Mouse (Mus musculus) heart, embryonic 15.5 days (tissue): ENCODE results near the gene Lpar5. TPM values are rescaled to one million over a fixed set of nuclear protein-coding genes. Genes with fewer than 3 reads are reported as not detected.
A peak's percentile ranks its signal among the peaks of the same experiment; 100 is the strongest.

Experiments
- ATAC-seq: fragments of 200-750 bp; cut with Nextera tagmentation; replicated peaks from 2 replicates; pipeline ENCODE4 v1.8.0; 2017; ENCODE audit warnings: low read depth, moderate TSS enrichment; ENCODE audit not compliant: insufficient number of reproducible peaks, insufficient read depth, low FRiP score
- H3K27ac ChIP-seq: fragments of 300-500 bp; sonication (generic); 2 replicates; pipeline ENCODE4 v1.5.1; 2015; ENCODE audit warnings: mild to moderate bottlenecking, inconsistent platforms
- H3K27me3 ChIP-seq: fragments of 300-500 bp; sonication (generic); 2 replicates; pipeline ENCODE4 v1.6.1; 2015; ENCODE audit warnings: inconsistent platforms
- H3K36me3 ChIP-seq: fragments of 300-500 bp; sonication (generic); 2 replicates; pipeline ENCODE4 v1.6.1; 2015; ENCODE audit warnings: mild to moderate bottlenecking, inconsistent platforms
- H3K4me1 ChIP-seq: fragments of 300-500 bp; sonication (generic); replicated peaks from 2 replicates; pipeline ENCODE4 v1.6.1; 2015; ENCODE audit warnings: inconsistent platforms
- H3K4me2 ChIP-seq: fragments of 300-500 bp; sonication (generic); 2 replicates; pipeline ENCODE4 v1.6.1; 2015; ENCODE audit warnings: inconsistent platforms, mild to moderate bottlenecking, moderate library complexity
- H3K4me3 ChIP-seq: fragments of 300-500 bp; sonication (generic); 2 replicates; pipeline ENCODE4 v1.5.1; 2015; ENCODE audit warnings: mild to moderate bottlenecking, inconsistent platforms
- H3K9ac ChIP-seq: fragments of 300-500 bp; sonication (generic); 2 replicates; pipeline ENCODE4 v1.6.1; 2015; ENCODE audit warnings: mild to moderate bottlenecking, inconsistent platforms
- H3K9me3 ChIP-seq: fragments of 300-500 bp; sonication (generic); replicated peaks from 2 replicates; pipeline ENCODE4 v1.6.1; 2016; ENCODE audit warnings: inconsistent platforms
- WGBS: fragments of 180-500 bp; shearing (Covaris S2); methylation state at CpG from one replicate; pipeline ENCODE4 v1.1.7; 2015; ENCODE audit warnings: mixed read lengths; 5-methylcytosine and 5-hydroxymethylcytosine counted together
- polyA plus RNA-seq: library from polyadenylated mRNA; unstranded; fragments of >200 nt; fragmentation: Nextera tagmentation; extraction: Ambion mirVana; gene quantifications from 2 replicates; pipeline ENCODE4 v1.2.1, GENCODE M21; 2015

Gene Lpar5
- polyA plus RNA-seq, 1 experiment from 2014 or later = 0.35 TPM

- H3K9me3 ChIP-seq = no peaks in the 10 kb centered on the region
- H3K4me3 ChIP-seq = no peak overlapping the region
- H3K27ac ChIP-seq = no peak overlapping the region
- peaks cover 14% of the 10 kb centered on the region; the same call in 1 of the 2 replicates for H3K27me3 ChIP-seq
- no peak overlapping the region for H3K4me2 ChIP-seq
- no peak overlapping the region for H3K9ac ChIP-seq
- H3K4me1 ChIP-seq = peaks cover 25% of the 10 kb centered on the region
- no peak for ATAC-seq
- 6% methylated on average over 4 of the region's 4 CpGs for WGBS
- H3K36me3 ChIP-seq = no peaks in the 10 kb centered on the region
Measured at GRCm38 (mm10) chr6:125084424-125084823, 16.7 kb downstream of the Lpar5 start.

DNA sequence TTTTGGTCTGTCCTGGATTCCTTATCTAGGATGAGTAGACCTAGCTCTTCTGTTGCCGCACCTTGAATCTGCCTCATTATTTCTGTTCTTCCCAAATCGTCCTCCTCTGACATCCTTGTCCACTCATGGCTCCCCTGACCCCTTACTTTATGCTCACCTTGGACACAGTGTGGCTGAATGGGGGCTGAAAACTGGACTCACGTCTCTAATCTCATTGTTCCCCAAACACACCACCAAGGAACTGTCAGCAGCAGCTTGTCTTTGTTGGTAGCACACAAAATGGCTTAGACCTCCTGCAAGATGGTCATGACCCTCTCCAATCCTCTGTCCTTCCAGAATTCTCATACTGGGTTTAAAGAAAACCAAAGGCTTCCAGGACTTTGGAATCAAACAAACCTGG, 20.2 kb downstream of the Lpar5 start:
- ATAC-seq = no peak
- H3K4me2 ChIP-seq = no peak overlapping the region
- H3K27ac ChIP-seq = peak overlapping the region; percentile 95
- H3K9me3 ChIP-seq = no peaks in the 10 kb centered on the region
- peaks cover 32% of the 10 kb centered on the region for H3K4me1 ChIP-seq
- 81% methylated on average over 3 of the region's 3 CpGs for WGBS
- no peak overlapping the region for H3K9ac ChIP-seq
- 0 out of 2 replicates have a peak, but pooled peaks cover under 1% of the 10 kb centered on the region for H3K27me3 ChIP-seq
- no peaks in the 10 kb centered on the region for H3K36me3 ChIP-seq
- H3K4me3 ChIP-seq = no peak overlapping the region

DNA sequence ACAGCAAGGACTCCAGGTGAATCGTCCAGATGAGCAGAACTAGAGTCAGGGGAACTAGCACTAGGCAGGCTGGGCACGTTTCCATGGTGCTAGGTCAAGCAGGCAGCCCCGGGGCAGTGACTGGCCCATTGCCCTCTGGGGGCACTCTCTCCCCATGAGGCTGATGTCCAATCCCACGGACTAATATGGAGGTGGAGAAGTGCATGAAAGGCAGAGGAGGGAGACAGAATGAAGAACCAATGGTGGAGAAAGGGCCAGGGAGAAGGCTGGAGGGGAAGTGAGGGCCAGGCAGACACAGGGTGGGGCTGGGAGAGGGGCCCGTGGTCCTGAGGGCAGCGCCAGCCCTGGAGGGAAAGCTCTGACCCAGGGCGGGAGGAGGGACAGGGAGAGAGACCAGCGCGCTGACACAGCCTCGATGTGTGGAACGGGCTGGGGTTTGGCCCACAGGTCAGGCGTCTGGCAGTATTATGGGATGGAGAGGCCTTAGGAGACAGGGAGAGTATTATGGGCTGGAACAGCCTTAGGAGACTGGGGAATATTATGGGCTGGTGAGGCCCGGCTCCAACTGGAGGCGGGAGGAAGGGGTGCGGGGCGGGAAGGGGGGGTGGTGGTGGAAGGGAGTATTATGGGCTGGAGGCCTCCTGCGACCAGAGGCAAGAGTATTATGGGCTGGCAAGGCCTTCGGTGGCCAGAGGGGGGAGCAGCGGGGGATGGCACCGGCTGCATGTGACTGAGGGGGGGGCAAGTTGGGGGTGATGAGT, 21.0 kb downstream of the Lpar5 start:
- ATAC-seq = peak; percentile 83
- H3K4me2 ChIP-seq = peak overlapping the region; percentile 58
- no peaks in the 10 kb centered on the region for H3K36me3 ChIP-seq
- H3K4me3 ChIP-seq = peak overlapping the region; percentile 34
- peak overlapping the region; percentile 95 for H3K27ac ChIP-seq
- H3K9me3 ChIP-seq = no peaks in the 10 kb centered on the region
- H3K9ac ChIP-seq = peak overlapping the region; percentile 28; the same call in 1 of the 2 replicates
- WGBS = 5% methylated on average over 20 of the region's 20 CpGs
- H3K27me3 ChIP-seq = no peaks in the 10 kb centered on the region
- peaks cover 32% of the 10 kb centered on the region for H3K4me1 ChIP-seq

- peak overlapping the region; percentile 95 for H3K27ac ChIP-seq
- 3% methylated on average over 15 of the region's 15 CpGs for WGBS
- H3K27me3 ChIP-seq = no peaks in the 10 kb centered on the region
- H3K9me3 ChIP-seq = no peaks in the 10 kb centered on the region
- H3K4me2 ChIP-seq = peak overlapping the region; percentile 58
- H3K9ac ChIP-seq = peak overlapping the region; percentile 42
- H3K36me3 ChIP-seq = no peaks in the 10 kb centered on the region
- peak; percentile 63 for ATAC-seq
- peak overlapping the region; percentile 34 for H3K4me3 ChIP-seq
- H3K4me1 ChIP-seq = peaks cover 26% of the 10 kb centered on the region
Measured at GRCm38 (mm10) chr6:125089521-125090321, 22.0 kb downstream of the Lpar5 start.

GRCm38 (mm10) chr6:125090341-125091085, 22.8 kb downstream of the Lpar5 start:
- peak overlapping the region; percentile 58 for H3K4me2 ChIP-seq
- H3K4me3 ChIP-seq = no peak overlapping the region
- H3K9ac ChIP-seq = peak overlapping the region; percentile 42
- H3K27me3 ChIP-seq = no peaks in the 10 kb centered on the region
- peaks cover 30% of the 10 kb centered on the region for H3K4me1 ChIP-seq
- peak overlapping the region; percentile 95 for H3K27ac ChIP-seq
- 54% methylated on average over 10 of the region's 10 CpGs for WGBS
- no peaks in the 10 kb centered on the region for H3K9me3 ChIP-seq
- no peaks in the 10 kb centered on the region for H3K36me3 ChIP-seq
- ATAC-seq = no peak

DNA sequence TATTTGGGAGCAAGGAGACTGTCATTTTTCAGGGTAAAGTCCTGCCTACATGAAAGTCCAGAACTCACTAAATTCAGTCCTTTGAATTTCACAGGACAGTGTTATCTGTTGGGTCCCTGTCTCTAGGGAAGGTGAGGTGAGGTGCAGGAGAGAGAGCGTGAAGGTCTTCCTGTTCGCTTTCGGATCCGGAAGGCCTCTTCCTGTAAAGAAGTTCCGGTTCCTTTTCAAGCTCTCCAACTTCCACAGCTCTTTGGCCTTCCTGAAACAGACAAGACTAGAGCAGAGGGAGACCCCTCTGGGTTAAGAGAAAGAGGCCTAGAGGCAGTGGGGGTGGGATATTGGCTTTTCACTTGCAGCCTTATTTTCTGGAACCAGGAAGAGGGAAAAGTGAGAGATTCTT, 24.7 kb downstream of the Lpar5 start:
- 69% methylated on average over 5 of the region's 5 CpGs for WGBS
- no peak overlapping the region for H3K4me2 ChIP-seq
- ATAC-seq = no peak
- H3K9me3 ChIP-seq = no peaks in the 10 kb centered on the region
- peaks cover 33% of the 10 kb centered on the region for H3K4me1 ChIP-seq
- no peaks in the 10 kb centered on the region for H3K36me3 ChIP-seq
- H3K27ac ChIP-seq = peak overlapping the region; percentile 20; the same call in 1 of the 2 replicates
- H3K27me3 ChIP-seq = no peaks in the 10 kb centered on the region
- no peak overlapping the region for H3K4me3 ChIP-seq
- H3K9ac ChIP-seq = no peak overlapping the region

GRCm38 (mm10) chr6:125094843-125095242, 27.1 kb downstream of the Lpar5 start:
- Histone ChIP-seq H3K27me3 (no peaks in the 10 kb centered on the region), H3K4me1 (peaks cover 43% of the 10 kb centered on the region), H3K9ac (no peak overlapping the region), H3K36me3 (no peaks in the 10 kb centered on the region), H3K27ac (peak overlapping the region; percentile 94), H3K4me3 (no peak overlapping the region), H3K4me2 (no peak overlapping the region), H3K9me3 (no peaks in the 10 kb centered on the region)
- no peak for ATAC-seq
- 45% methylated on average over 3 of the region's 3 CpGs for WGBS

DNA sequence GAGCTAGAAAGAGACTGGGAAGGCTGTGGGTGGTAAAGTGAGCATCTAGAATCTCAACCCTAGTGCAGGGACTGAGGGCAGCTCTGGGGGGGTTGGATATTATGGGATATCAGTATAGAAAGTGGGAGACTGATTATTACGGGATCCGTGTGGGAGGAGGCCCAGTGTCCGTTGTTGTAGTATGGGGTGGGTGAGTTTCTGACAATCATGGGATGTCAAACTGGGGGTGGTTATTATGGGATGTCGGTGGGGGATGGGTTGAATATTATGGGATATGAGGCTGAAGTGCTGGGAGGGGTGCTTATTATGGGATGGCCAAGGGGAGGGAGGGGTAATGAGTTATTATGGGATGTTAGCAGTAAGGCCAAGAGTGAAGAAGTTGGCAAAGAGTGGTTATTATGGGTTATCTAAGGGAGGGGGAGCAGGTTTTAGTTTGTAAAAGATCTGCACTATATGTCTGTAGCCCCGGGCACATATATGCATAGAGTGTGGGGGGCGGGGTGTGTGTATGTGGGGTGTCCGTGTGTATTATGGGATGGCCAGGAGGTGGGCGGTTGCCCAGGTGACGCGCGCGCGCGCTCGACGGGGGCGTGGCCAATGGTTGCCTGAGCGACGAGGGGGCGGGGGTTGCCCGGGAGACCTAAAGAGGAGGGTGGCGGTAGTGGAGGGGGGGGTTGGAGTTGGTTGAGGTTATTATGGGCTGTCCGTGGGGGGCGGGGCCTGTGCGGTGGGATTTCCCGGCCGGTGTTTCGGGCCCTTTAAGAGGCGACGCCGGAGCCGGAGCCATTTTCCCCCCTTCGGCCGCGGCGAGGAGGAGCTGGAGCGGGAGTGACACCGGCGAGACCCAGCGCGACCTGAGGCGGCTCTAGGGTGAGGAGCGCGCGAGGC, 27.9 kb downstream of the Lpar5 start, which contains the start of gene Chd4:
Chd4 (plus strand) TSS at position 591 of the 888 bp plus-strand sequence.
- H3K9ac ChIP-seq = peak within 1 kb of the TSS; percentile 93
- peak; percentile 77 for ATAC-seq
- H3K4me2 ChIP-seq = peak within 1 kb of the TSS; percentile 89
- no peaks in the 10 kb centered on the region for H3K9me3 ChIP-seq
- H3K4me3 ChIP-seq = peak within 1 kb of the TSS; percentile 80
- WGBS = 3% methylated on average over 40 of the region's 45 CpGs
- H3K27ac ChIP-seq = peak within 1 kb of the TSS; percentile 94
- H3K4me1 ChIP-seq = peaks cover 42% of the 10 kb centered on the region
- peaks cover 6% of the 10 kb centered on the region for H3K36me3 ChIP-seq
- H3K27me3 ChIP-seq = no peaks in the 10 kb centered on the region

GRCm38 (mm10) chr6:125096279-125096596, 28.5 kb downstream of the Lpar5 start:
- peak overlapping the region; percentile 93 for H3K9ac ChIP-seq
- H3K27ac ChIP-seq = peak overlapping the region; percentile 94
- ATAC-seq = peak; percentile 27
- H3K36me3 ChIP-seq = peaks cover 12% of the 10 kb centered on the region
- whole genome bisulfite sequencing = 2% methylated on average over 22 of the region's 32 CpGs
- H3K4me1 ChIP-seq = peaks cover 39% of the 10 kb centered on the region
- peak overlapping the region; percentile 80 for H3K4me3 ChIP-seq
- H3K27me3 ChIP-seq = no peaks in the 10 kb centered on the region
- H3K4me2 ChIP-seq = peak overlapping the region; percentile 89
- no peaks in the 10 kb centered on the region for H3K9me3 ChIP-seq

DNA sequence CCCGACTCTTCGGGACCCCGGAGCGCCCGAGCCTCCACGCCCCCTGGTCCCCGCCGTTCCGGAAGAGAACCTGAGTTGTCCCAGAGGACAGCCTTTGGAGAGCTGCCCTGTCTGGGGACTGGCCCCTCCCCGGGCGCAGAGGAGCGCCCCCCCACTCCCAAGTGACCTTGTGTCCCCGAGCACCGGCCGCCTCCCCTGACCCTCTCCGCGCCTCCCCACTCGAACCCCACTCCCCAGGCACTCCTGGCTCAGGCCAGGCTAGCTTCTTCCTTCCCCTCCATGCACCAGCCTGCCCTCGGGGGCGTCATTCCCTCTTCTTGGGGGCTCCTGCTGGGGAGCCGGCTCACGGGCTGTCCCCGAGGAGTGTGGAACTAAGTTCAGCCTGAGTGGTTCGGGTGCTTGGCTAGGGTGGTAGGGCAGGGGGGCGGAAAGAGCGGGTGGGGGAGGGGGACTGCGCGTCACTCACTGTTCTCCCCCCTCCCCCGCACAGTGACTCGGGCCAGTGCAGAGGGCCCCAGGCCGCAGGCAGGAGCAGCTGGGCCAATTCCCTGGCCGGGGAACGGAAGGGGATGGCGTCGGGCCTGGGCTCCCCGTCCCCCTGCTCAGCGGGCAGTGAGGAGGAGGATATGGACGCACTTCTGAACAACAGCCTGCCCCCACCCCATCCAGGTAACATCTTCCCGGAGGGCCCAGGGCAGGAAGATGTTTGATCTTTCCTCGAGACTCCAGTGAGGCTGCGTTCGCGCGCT, 29.1 kb downstream of the Lpar5 start:
- peaks cover 17% of the 10 kb centered on the region for H3K36me3 ChIP-seq
- H3K4me1 ChIP-seq = peaks cover 39% of the 10 kb centered on the region
- H3K4me2 ChIP-seq = peak overlapping the region; percentile 89
- H3K9me3 ChIP-seq = no peaks in the 10 kb centered on the region
- peak overlapping the region; percentile 94 for H3K27ac ChIP-seq
- peak overlapping the region; percentile 80 for H3K4me3 ChIP-seq
- peak overlapping the region; percentile 93 for H3K9ac ChIP-seq
- under 1% methylated on average over 42 of the region's 44 CpGs for WGBS
- ATAC-seq = peak; percentile 53
- no peaks in the 10 kb centered on the region for H3K27me3 ChIP-seq
